Mouse (Mus musculus): ENCODE measurements around the gene Slc45a3. TPM values are rescaled to one million over a fixed set of nuclear protein-coding genes. Genes with fewer than 3 reads are reported as not detected.

Gene Slc45a3
- 2.2 and 3.0 TPM in 2 replicates for polyA plus RNA-seq (2016; fragmentation: Nextera tagmentation; extraction: Ambion mirVana)

DNA sequence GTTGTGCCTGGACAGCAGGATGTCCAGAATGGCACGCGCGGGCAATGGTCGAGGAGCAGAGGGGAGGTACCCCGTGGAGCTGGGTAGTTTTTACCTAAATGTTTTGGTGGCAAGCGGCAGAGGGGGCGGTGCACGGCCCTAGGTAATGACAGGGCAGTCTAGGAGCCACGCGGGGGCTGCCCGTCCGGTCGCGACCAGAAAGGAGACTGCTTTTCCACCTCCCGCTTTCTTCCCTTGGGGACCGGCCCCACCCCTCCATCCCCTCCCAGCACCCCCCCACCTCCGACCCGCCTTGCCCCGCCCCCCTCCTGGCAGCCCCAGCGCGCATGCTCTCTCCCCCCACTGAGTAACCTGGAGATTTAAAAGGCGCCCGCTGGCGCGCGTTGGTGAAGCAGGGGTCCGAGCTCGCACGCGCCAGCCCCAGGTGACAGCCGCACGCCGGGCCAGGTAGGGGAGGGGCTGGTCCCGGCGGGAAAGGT, at the start of gene Slc45a3:
Gene Slc45a3 (plus strand): TSS at position 362 of the 479 bp plus-strand sequence.
- H3K4me2 ChIP-seq: peak within 1 kb of the TSS; percentile 99
- peaks cover 24% of the 10 kb centered on the region for H3K4me1 ChIP-seq (replicated peaks)
- H3K27me3 ChIP-seq: peaks cover 64% of the 10 kb centered on the region
- no peaks in the 10 kb centered on the region for H3K36me3 ChIP-seq
- no peak within 1 kb of the TSS for H3K27ac ChIP-seq
- H3K9me3 ChIP-seq: no peaks in the 10 kb centered on the region
- peak within 1 kb of the TSS; percentile 73 for H3K9ac ChIP-seq (replicated peaks)
- H3K4me3 ChIP-seq (replicated peaks): peak within 1 kb of the TSS; percentile 84
- ATAC-seq (ENCODE audit: insufficient number of reproducible peaks, insufficient read depth, low FRiP score, low TSS enrichment, low read depth): peak; percentile 64
- WGBS: 1% methylated on average over 33 of the region's 35 CpGs

DNA sequence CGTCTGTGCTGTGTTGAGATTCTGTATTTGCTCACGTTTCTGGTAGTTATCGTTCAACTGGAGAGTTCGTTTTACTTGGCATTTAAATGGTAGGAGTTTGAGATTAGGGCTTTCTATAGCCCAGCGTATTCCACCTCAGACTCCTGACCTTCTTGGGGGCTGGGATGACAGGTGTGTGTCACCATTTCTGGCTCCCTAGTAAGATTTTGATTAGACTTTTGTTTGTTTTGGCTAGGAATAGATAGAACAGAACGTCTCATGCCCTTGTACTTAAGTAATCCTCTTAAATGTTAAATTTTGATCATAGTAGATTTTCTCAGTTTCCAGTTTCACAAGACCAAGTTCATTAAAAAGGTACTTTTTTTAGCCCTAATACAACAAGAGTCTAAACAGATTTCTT, 45.1 kb upstream of the Slc45a3 start:
- H3K36me3 ChIP-seq: peaks cover 54% of the 10 kb centered on the region
- H3K9ac ChIP-seq (replicated peaks): no peak overlapping the region
- H3K4me3 ChIP-seq (replicated peaks): no peak overlapping the region
- no peaks in the 10 kb centered on the region for H3K27me3 ChIP-seq
- H3K4me1 ChIP-seq (replicated peaks): peaks cover 5% of the 10 kb centered on the region; the same call in 1 of the 2 replicates
- no peaks in the 10 kb centered on the region for H3K9me3 ChIP-seq
- H3K27ac ChIP-seq: no peak overlapping the region
- WGBS: 84% methylated on average over 6 of the region's 6 CpGs
- no peak overlapping the region for H3K4me2 ChIP-seq
- no peak for ATAC-seq (ENCODE audit: insufficient number of reproducible peaks, insufficient read depth, low FRiP score, low TSS enrichment, low read depth)

DNA sequence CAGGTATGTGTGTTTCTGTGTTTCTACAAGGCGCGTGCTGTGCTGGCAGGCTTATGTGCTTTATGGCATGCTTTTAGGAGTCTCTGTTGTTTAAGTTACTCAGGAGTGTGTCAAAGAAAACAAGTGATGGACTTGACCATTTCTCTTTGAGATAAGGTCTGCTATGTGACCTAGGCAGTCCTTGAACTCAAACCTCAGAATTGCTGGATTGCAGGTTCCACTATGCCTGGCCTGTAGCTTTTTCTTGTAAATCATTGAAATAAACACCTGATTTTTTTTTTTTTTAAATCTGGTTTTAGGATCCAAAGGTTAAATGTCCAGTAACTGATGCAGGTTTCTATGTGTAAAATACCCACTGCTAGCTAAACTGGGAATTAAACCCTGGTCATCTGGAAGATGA, 43.7 kb upstream of the Slc45a3 start:
- Histone ChIP-seq H3K36me3 (peaks cover 61% of the 10 kb centered on the region), H3K27ac (no peak overlapping the region), H3K4me1 (replicated peaks) (no peaks in the 10 kb centered on the region; the same call in 1 of the 2 replicates), H3K9me3 (no peaks in the 10 kb centered on the region), H3K4me2 (no peak overlapping the region), H3K27me3 (no peaks in the 10 kb centered on the region), H3K4me3 (replicated peaks) (no peak overlapping the region), H3K9ac (replicated peaks) (no peak overlapping the region)
- ATAC-seq (ENCODE audit: insufficient number of reproducible peaks, insufficient read depth, low FRiP score, low TSS enrichment, low read depth): no peak
- 96% methylated on average over 2 of the region's 2 CpGs for WGBS

DNA sequence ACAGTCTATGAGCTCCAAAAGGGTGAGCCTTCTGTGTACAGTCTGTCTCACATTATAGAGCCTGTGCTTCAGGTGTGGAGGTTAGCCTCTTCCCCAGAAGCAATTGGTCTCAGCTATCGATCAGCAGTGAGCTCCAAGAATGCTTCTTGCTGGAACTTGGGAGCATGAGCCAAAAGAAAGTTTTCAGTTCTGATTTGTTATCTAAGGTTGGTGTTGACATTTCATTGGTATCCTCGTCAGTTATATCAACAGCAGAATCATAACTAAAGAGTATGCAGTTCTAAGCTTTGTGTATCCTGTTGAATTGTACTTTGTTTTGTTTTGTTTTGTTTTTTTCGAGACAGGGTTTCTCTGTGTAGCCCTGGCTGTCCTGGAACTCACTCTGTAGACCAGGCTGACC, 40.7 kb upstream of the Slc45a3 start:
- H3K9me3 ChIP-seq: no peaks in the 10 kb centered on the region
- no peak overlapping the region for H3K27ac ChIP-seq

DNA sequence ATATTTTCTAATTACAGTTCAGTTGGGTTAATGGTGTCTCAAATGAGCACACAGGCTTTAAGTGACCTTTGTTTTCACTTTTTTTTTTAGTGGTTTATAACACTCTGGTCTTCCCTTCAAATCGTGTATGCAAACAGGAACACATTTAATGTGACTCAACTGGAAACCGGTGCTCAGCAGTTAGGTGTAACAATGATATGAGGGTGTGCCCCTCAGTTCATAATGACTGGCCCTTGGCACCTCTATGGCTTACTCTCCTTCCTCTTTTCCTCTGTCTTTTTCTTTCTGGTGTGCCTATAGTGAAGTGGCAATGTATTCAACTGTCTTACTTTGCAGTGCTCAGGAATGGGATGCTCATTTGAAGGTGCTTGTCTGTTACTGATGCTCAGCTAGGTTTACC, 29.3 kb upstream of the Slc45a3 start:
- H3K36me3 ChIP-seq: peaks cover 65% of the 10 kb centered on the region
- 90% methylated on average over 2 of the region's 2 CpGs for WGBS
- no peak overlapping the region for H3K4me2 ChIP-seq

More for the DNA sequence above, 40.7 kb upstream of the Slc45a3 start:
- no peak for ATAC-seq (ENCODE audit: insufficient number of reproducible peaks, insufficient read depth, low FRiP score, low TSS enrichment, low read depth)
- Histone ChIP-seq H3K36me3 (peaks cover 81% of the 10 kb centered on the region), H3K27me3 (no peaks in the 10 kb centered on the region), H3K9ac (replicated peaks) (no peak overlapping the region), H3K4me2 (no peak overlapping the region), H3K4me3 (replicated peaks) (no peak overlapping the region), H3K4me1 (replicated peaks) (no peaks in the 10 kb centered on the region)
- 96% methylated on average over 3 of the region's 3 CpGs for WGBS

DNA sequence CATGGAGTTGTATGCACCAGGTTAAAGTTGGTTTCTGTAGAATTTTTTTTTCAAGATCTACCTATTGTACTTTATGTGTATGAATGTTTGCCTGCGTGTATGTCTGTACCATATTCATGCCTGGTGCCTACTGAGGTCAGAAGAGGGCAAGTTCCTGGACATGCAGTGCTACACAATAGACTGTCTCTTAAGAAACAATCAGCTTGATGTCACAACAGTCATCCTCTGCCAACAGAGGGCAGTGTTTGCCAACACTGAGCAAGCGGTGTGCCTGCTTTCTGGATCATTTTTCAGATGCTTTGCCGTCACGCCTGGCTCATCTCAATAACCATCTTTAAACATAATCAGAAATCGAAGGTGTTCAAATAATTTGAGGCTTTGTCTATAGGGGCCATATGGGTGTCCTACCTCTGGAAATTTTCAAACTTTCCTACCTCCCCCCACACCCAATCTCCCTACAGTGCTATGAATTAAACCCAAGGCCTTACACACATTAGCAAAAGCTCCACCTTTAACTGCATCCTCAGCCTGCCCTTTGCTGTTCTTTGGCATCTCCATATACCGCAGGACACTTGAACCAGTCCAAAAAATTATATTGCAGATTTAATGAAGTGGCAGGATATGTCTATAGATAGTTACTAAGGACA, 25.0 kb upstream of the Slc45a3 start:
- Histone ChIP-seq H3K4me2 (no peak overlapping the region), H3K36me3 (peaks cover 32% of the 10 kb centered on the region), H3K27ac (no peak overlapping the region), H3K9ac (replicated peaks) (no peak overlapping the region), H3K4me3 (replicated peaks) (no peak overlapping the region), H3K27me3 (no peaks in the 10 kb centered on the region), H3K9me3 (no peaks in the 10 kb centered on the region), H3K4me1 (replicated peaks) (0 out of 2 replicates have a peak, but pooled peaks cover 3% of the 10 kb centered on the region)
- no peak for ATAC-seq (ENCODE audit: insufficient number of reproducible peaks, insufficient read depth, low FRiP score, low TSS enrichment, low read depth)
- WGBS: 66% methylated on average over 6 of the region's 6 CpGs

More for the DNA sequence above, 29.3 kb upstream of the Slc45a3 start:
- Histone ChIP-seq H3K4me3 (replicated peaks) (no peak overlapping the region), H3K4me1 (replicated peaks) (no peaks in the 10 kb centered on the region), H3K9me3 (no peaks in the 10 kb centered on the region), H3K27ac (no peak overlapping the region), H3K9ac (replicated peaks) (no peak overlapping the region), H3K27me3 (no peaks in the 10 kb centered on the region)
- no peak for ATAC-seq (ENCODE audit: insufficient number of reproducible peaks, insufficient read depth, low FRiP score, low TSS enrichment, low read depth)

DNA sequence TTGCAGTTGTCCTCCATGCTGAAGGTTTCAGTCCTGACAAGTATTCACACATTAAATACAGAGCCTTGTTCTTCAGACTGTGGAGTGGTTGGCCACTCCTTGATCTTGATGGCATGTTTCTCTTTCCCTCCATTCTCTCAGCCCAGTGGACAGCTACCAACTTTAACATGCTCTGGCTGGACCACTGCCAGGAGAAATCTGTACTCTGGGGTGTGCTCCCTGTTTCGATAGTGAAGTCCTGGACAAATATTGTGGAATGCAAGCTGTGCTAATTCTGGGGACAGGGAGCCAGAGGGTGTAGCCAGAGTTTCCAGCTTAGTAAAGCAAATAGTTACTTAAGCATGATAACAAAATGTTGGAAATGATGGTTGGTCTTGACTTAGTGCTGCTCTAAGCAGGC, 24.0 kb upstream of the Slc45a3 start:
- Histone ChIP-seq H3K36me3 (peaks cover 24% of the 10 kb centered on the region), H3K9me3 (no peaks in the 10 kb centered on the region), H3K4me3 (replicated peaks) (no peak overlapping the region), H3K9ac (replicated peaks) (no peak overlapping the region), H3K27me3 (no peaks in the 10 kb centered on the region), H3K27ac (no peak overlapping the region), H3K4me1 (replicated peaks) (0 out of 2 replicates have a peak, but pooled peaks cover 6% of the 10 kb centered on the region), H3K4me2 (no peak overlapping the region)
- 87% methylated on average over 1 of the region's 1 CpGs for WGBS
- ATAC-seq (ENCODE audit: insufficient number of reproducible peaks, insufficient read depth, low FRiP score, low TSS enrichment, low read depth): no peak

DNA sequence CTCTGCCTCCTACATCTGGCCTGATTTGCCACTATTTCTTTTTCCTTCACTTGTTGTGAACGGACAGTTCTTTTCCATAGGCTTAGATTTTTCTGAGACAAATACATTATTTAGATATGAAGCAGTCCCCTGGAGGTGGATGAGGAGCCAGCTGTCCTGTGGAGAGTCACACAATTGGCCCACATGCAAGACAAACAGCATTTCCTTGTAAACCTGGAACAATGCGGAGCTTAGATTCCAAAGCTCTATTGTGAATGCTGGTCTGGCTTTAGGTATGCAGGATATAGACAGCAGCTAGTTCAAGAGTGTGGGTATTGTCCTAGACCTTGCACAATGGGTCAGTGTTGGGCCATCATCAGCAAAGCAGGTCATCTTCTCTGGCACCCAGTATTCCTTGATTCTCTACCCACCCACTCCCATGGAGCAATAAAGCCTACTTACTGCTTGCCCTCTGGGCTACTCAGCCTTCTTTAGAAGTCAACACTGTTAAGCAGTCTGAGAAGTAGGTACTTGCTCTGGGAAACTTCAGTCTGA, 22.0 kb upstream of the Slc45a3 start:
- Histone ChIP-seq H3K4me2 (no peak overlapping the region), H3K9ac (replicated peaks) (no peak overlapping the region), H3K27ac (no peak overlapping the region), H3K4me3 (replicated peaks) (no peak overlapping the region), H3K27me3 (no peaks in the 10 kb centered on the region), H3K36me3 (peaks cover 12% of the 10 kb centered on the region; the same call in 1 of the 2 replicates), H3K4me1 (replicated peaks) (0 out of 2 replicates have a peak, but pooled peaks cover 11% of the 10 kb centered on the region), H3K9me3 (no peaks in the 10 kb centered on the region)
- no peak for ATAC-seq (ENCODE audit: insufficient number of reproducible peaks, insufficient read depth, low FRiP score, low TSS enrichment, low read depth)
- WGBS: 91% methylated on average over 2 of the region's 2 CpGs

DNA sequence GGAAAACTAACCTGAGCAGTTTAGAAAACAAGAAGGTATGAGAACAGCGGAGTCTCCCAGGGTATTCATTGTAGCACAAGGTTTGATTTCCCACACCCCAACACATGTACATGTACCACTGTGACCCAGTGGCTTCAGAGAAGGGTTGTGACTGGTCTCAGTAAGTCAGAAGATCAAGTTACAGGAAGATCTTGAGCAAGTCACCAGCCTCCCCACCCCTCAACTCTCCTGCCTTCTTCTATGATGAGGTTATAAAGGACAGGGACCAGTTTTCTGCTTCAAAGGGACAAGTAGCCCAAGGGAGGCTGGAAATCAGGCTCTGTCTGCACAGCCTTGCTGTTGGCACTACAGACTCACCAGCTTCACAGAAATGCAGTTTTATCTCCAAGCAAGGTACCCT, 21.3 kb upstream of the Slc45a3 start:
- Histone ChIP-seq H3K4me1 (replicated peaks) (0 out of 2 replicates have a peak, but pooled peaks cover 12% of the 10 kb centered on the region), H3K27ac (no peak overlapping the region), H3K9me3 (no peaks in the 10 kb centered on the region), H3K4me2 (no peak overlapping the region), H3K27me3 (no peaks in the 10 kb centered on the region), H3K36me3 (peaks cover 12% of the 10 kb centered on the region; the same call in 1 of the 2 replicates), H3K4me3 (replicated peaks) (no peak overlapping the region), H3K9ac (replicated peaks) (no peak overlapping the region)
- ATAC-seq (ENCODE audit: insufficient number of reproducible peaks, insufficient read depth, low FRiP score, low TSS enrichment, low read depth): no peak
- 93% methylated on average over 1 of the region's 1 CpGs for WGBS

DNA sequence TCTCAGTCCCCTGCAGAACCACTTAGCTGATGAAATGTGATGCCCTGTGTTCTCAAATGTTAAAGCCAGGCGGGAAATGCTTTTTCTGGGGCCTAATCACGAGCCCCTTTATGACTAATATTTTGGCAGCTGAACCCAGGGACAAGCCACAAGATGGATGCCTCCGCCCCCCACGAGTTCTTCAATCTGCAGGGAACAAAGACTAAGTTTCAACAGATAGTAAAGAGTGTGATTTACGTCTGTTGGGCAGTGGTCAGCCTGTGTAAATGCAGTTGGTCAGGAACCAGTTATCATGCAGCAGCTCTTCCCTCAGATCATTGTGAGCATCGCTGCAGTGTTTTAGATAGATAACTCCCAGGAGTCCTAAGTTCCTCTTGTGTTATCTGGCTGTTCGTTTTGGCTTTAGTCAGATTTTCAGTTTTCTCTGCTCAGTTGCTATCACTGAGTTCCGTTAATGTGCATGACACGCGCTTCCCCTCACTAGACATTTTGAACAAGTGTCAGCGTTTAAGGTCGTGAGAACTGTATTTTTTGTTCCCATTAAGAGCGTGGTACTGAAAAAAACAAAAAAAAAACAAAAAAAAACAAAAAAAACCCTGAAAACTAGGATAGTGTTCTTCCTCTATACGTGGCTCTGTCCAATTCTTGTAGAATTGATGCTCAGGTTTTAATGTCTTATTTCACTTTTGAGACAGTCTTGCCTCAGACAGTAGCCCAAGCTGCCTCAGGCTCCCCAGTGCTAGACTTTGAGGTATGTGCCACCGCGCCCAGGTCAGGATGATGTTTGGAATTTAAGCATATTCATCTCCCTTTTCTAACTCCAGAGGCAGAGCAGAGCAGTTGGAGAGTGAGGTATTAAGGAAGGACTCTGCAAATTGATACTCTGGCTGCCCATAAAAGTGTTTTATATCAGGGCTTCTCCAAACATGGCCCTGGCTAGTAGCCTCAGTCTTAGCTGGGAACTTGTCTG, 19.9 kb upstream of the Slc45a3 start:
- ATAC-seq (ENCODE audit: insufficient number of reproducible peaks, insufficient read depth, low FRiP score, low TSS enrichment, low read depth): no peak
- H3K4me1 ChIP-seq (replicated peaks): peaks cover 14% of the 10 kb centered on the region; the same call in 1 of the 2 replicates
- no peak overlapping the region for H3K4me3 ChIP-seq (replicated peaks)
- 66% methylated on average over 16 of the region's 16 CpGs for WGBS
- H3K9ac ChIP-seq (replicated peaks): no peak overlapping the region
- H3K9me3 ChIP-seq: no peaks in the 10 kb centered on the region
- no peak overlapping the region for H3K27ac ChIP-seq
- H3K27me3 ChIP-seq: no peaks in the 10 kb centered on the region
- H3K4me2 ChIP-seq: no peak overlapping the region
- H3K36me3 ChIP-seq: peaks cover 4% of the 10 kb centered on the region; the same call in 1 of the 2 replicates

All from limb, embryonic 12.5 days (tissue).